Mouse (Mus musculus): ENCODE measurements around the gene Srrm2.

GRCm38 (mm10) chr17:23854229-23854765 is 64.0 kb downstream of the Srrm2 start:
- TF ChIP-seq CTCF (IDR thresholded peaks at IDR 0.05; ENCODE audit: extremely low read depth, insufficient read depth, low read length) (no peak), POLR2A (IDR thresholded peaks at IDR 0.05; ENCODE audit: extremely low read depth, insufficient read depth, low read length) (no peak)
